Mouse (Mus musculus): ENCODE measurements around the gene Bnip2.

Gene Bnip2

DNA sequence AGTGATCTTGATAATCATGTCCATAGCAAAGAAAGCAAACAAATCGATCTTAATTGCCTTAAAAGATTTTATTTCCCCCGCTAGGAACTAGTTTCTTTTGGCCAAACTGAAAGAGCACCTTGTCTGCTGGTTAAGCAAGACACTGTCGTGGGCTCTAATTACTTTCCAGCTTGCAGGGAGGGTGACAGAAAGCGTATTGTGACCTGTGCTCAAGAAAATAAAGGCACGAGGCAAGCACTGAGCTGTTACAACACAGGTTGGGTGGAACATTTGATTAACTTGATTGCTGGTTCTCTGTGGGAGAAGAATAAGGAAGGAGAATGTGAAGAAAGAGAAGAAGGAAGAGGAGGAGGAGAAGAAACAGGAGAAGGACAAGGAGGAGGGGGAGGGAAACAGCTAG lies 59.0 kb downstream of the Bnip2 start:
- DNase-seq (ENCODE audit: low spot score), result no peak

DNA sequence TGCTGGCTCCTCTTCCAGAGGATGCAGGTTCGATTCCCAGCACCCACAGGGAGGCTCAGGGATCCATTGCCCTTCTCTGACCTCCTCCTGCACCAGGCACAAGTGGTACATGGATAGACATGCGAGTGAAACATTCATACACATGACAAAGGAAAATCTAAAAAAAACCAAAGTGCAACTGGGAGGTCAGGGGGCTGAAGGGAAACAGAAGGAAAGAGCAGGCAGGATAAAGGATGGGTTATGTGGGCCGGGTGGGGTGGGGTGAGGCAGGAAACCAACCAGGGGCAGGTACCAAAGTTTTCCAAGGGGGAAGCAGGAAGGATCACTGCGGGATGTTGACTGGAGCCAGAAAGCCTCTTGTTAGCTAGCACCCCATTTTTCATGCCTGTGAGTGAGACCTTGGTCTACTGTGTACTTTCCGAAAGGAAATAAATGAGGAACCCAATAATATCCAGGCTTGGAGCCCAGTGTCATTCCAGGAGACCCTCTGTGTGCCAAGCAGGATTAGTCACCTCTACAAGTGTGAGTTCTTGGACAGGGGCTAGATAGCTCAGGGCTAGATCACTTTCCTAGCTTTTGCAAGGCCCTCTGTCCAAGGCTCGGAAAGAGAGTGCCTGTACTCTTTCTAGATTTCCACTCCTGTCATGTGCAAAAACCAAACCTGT lies 59.6 kb downstream of the Bnip2 start:
- DNase-seq (ENCODE audit: low spot score), result no peak

DNA sequence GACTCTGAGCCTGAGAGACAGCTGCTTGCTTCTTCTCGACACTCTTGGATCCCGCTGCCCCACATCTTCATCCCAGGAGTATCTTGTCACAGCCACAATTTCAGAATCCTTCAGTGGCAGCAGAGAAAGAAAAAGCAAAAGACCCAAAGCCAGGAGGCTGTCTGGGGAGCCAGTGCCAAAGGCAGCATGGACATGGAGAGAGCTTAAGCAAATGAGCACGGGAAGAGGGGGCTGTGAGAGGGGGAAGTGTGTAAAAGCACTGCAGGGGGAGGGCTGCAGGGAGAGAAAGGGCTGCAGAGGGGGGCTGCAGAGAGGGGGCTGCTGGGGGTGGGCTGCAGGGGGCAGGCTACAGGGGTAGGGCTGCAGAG lies 60.1 kb downstream of the Bnip2 start:
- DNase-seq (ENCODE audit: low spot score), result no peak

DNA sequence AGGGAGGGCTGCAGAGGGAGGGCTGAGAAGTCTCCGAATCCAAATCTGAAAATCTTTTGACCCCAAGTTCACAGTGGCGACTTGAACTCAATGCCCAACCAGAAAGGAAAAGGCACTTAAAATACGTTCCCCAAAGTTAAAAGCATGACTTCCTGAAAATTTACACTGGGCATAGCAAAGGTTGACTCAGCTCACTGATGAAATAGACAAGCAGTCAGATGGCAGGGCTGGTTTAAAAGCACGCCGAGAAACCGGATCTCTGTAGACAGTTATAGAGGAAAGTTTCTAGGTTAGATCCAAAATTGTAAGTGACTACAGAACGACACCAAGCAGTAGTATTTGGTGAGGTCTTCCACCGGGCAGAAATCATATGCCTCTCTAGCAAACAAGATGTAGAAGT lies 60.6 kb downstream of the Bnip2 start:
- DNase-seq (ENCODE audit: low spot score), result no peak

DNA sequence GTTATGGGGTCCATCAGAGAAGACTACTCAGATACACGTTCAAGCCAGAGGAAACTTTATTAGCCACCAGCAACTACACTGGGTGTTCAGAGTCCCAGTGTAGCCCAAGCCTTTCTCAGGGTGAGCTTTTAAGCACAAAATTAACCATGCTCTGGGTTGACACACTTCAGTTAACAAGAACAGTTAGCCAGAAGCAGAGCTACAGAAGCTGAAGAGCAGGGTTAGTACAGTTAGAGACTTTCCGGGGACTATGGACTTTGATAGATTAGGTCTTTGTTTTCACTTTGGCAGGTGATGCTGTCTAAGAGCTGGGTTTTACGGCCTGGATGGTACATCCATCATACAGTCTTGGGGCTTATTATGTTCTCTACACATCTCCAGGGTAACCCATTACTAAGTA lies 63.5 kb downstream of the Bnip2 start:
- DNase-seq (ENCODE audit: low spot score), result no peak

DNA sequence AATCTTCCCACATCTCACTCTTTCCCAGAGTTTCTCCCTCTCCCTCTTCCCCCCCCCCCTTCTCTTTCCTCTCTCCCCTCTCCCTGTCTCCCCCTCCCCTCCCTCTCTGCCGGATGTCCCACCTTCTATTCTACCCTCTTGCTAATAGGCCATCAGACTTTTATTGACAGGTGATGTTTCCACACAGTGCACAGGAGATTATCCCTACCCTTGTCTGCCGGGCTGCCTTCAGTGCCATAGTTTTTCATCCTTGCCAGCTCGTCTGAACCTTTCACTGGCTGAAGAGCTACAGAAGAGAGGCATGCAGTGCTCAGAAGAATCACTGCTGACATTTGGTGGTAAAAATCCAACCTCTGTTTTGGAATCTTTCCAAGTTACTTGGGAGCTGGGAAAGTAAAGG lies 64.1 kb downstream of the Bnip2 start:
- DNase-seq (ENCODE audit: low spot score), result no peak

Data from left cerebral cortex, adult 11 months (tissue).